Mouse (Mus musculus) kidney, embryonic 14.5 days (tissue): ENCODE results near the gene Sprr2b. TPM values are rescaled to one million over a fixed set of nuclear protein-coding genes. Genes with fewer than 3 reads are reported as not detected.
"Not testable (repeated sequence)": the region's sequence is repeated elsewhere in the genome, so short reads cannot be mapped to it uniquely, and the experiment has no call there.

Source experiments
- ATAC-seq: fragments of 200-750 bp; cut with Nextera tagmentation; 2 replicates; pipeline ENCODE4 v1.8.0; 2017; ENCODE audit warnings: moderate number of reproducible peaks, mild to moderate bottlenecking, moderate TSS enrichment, moderate library complexity; ENCODE audit not compliant: low FRiP score, low TSS enrichment
- H3K27ac ChIP-seq: fragments of 300-500 bp; sonication (generic); 2 replicates; pipeline ENCODE4 v1.5.1; 2014; ENCODE audit warnings: low read depth, mild to moderate bottlenecking, low read length, moderate library complexity, mixed read lengths
- H3K27me3 ChIP-seq: fragments of 300-500 bp; sonication (generic); 2 replicates; pipeline ENCODE4 v1.6.1; 2014; ENCODE audit warnings: mild to moderate bottlenecking, low read length; ENCODE audit not compliant: control insufficient read depth, insufficient read depth
- H3K36me3 ChIP-seq: fragments of 300-500 bp; sonication (generic); 2 replicates; pipeline ENCODE4 v1.6.1; 2014; ENCODE audit warnings: low read length, mixed read lengths; ENCODE audit not compliant: control insufficient read depth, insufficient read depth
- H3K4me1 ChIP-seq: fragments of 300-500 bp; sonication (generic); 2 replicates; pipeline ENCODE4 v1.6.1; 2014; ENCODE audit warnings: low read length, mixed read lengths; ENCODE audit not compliant: control insufficient read depth, insufficient read depth
- H3K4me2 ChIP-seq: fragments of 300-500 bp; sonication (generic); replicated peaks from 2 replicates; pipeline ENCODE4 v1.6.1; 2014; ENCODE audit warnings: low read depth, mild to moderate bottlenecking, low read length
- H3K4me3 ChIP-seq: fragments of 300-500 bp; sonication (generic); 2 replicates; pipeline ENCODE4 v1.5.1; 2014; ENCODE audit warnings: mild to moderate bottlenecking, low read length
- H3K9ac ChIP-seq: fragments of 300-500 bp; sonication (generic); 2 replicates; pipeline ENCODE4 v1.6.1; 2014; ENCODE audit warnings: low read depth, mild to moderate bottlenecking, low read length, moderate library complexity
- H3K9me3 ChIP-seq: fragments of 300-500 bp; sonication (generic); 2 replicates; pipeline ENCODE4 v1.6.1; 2016; ENCODE audit warnings: low read length; ENCODE audit not compliant: control insufficient read depth
- WGBS: fragments of 180-500 bp; shearing (Covaris S2); extraction: QIAGEN DNeasy Blood & Tissue Kit; methylation state at CpG from one replicate; pipeline ENCODE4 v1.1.7; 2014; 5-methylcytosine and 5-hydroxymethylcytosine counted together
- polyA plus RNA-seq: library from polyadenylated mRNA; unstranded; fragments of >200 nt; fragmentation: Nextera tagmentation; extraction: Ambion mirVana; gene quantifications from 2 replicates; pipeline ENCODE4 v1.2.1, GENCODE M21; 2014

Gene Sprr2b
- not detected in 2 replicates for polyA plus RNA-seq

DNA sequence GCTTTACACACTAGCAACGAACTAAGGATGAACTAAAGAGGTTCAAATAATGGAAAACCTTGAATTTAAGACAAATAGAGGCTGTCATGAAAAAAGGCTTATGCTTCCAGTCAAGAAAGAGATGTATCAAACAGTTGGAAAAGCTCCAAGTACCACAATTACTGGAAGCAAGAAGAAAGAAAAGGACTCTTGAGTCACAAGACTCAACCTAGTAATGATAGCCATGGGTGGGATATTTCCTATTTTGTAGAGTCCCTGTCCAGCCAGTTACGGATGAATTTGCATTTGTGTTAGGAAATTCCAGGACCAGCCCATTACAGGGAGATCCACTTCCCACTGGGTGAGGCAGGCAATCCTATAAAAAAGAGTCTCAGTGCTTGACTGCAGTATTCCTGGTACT lies at the start of gene Sprr2b:
Gene Sprr2b, plus strand, starts transcription at position 301 of the 400 bp plus-strand sequence.
- Histone ChIP-seq H3K9me3 (no peaks in the 10 kb centered on the region), H3K4me1 (no peaks in the 10 kb centered on the region), H3K27ac (no peak within 1 kb of the TSS), H3K27me3 (no peaks in the 10 kb centered on the region), H3K36me3 (no peaks in the 10 kb centered on the region), H3K9ac (no peak within 1 kb of the TSS), H3K4me3 (no peak within 1 kb of the TSS), H3K4me2 (no peak within 1 kb of the TSS)
- no peak for ATAC-seq
- WGBS, result 83% methylated on average over 2 of the region's 2 CpGs

DNA sequence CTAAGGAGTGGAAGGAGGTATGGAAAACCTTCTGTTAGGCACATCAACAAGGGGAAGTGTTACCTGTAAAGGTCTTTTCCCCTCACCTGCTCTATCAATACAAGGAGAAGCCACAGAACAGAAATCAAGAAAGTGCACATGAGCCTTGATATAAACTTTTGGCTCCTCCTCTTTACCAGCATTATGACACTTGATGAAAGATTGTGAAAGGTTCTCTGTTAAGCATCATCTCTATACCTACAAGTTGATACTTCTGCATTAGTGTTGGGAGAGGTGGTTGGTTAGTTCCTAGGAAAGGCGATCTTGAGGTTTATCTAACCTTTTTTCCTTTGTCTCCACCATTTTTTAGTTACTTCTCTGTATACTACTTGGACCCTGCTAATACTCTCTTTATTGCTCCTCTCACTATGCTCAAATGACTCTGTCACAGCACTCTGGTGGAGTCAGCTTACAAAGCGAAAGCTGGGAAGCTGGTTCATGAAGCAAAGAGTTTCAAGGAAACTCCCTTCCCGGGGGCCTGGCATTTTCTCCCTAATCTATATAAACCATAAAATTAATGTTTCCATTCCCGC lies 44.9 kb upstream of the Sprr2b start:
- H3K27me3 ChIP-seq, H3K4me1 ChIP-seq, H3K9me3 ChIP-seq, H3K9ac ChIP-seq, H3K4me3 ChIP-seq, H3K4me2 ChIP-seq, H3K36me3 ChIP-seq, H3K27ac ChIP-seq: not testable (repeated sequence)
- WGBS, result no CpG with 5 or more reads among the region's 4 CpGs
- peak; percentile 86 for ATAC-seq

DNA sequence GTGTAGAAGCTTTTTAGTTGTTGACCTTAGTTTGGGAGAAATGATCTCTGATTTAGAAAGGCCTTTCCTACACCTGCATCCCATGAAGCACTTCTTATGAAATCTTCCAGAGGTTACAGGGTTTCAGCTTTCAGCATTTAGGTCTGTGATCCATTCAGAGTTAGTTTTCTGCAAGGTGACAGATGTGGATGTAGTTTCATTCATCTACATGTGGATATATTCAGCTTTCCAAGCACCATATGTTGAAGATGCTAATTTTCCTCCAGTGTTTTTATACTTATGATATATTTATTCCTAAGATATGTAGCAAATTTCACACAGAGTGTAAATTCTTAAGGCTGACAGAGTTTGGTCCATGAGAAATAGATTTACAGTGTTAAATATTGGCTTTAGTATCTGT lies 42.9 kb upstream of the Sprr2b start:
- not testable (repeated sequence) for H3K9me3 ChIP-seq, H3K9ac ChIP-seq, H3K4me3 ChIP-seq, H3K27ac ChIP-seq, H3K27me3 ChIP-seq, H3K4me2 ChIP-seq, H3K36me3 ChIP-seq, ATAC-seq, H3K4me1 ChIP-seq

DNA sequence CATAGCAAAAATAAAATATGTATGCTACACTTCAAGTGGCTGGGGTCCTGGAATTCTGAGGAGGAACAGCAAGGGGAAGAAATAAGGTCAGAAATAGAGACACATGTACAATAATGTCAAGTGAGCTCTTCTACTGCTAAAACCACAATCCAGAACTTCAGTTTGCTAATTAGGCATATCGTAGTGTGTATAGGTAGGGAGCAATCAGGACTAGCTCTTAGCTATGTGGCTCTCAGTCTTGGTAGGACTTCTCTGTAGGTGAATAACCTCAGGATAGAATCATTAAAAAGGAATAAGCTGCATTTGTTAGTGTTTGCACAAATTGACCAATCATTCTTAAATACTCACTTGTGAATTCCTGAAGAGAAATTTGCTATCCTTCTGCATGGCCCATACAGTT lies 42.4 kb upstream of the Sprr2b start:
- not testable (repeated sequence) for ATAC-seq, H3K9ac ChIP-seq, H3K4me3 ChIP-seq, H3K9me3 ChIP-seq, H3K36me3 ChIP-seq, H3K4me2 ChIP-seq, H3K27me3 ChIP-seq, H3K27ac ChIP-seq, H3K4me1 ChIP-seq
- WGBS, result no CpG with 5 or more reads among the region's 1 CpGs

DNA sequence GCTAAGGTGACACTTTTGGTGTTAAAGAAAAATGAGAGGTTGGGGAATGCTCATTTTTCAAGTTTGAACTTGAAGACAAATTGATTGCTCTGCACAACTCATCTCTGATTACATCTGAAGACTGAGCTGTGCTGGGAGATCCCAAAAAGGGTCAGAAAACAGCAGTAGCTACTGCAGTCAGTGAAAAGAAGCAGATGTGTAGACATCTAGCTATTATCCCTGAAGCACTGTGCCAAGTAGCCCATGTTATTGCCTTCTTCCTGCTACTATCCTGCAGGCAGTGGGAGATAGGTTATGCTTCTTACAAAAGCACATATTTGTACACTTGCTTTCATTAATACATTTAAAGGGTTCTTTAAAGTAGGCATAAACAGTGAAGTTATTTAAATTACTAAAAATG lies 36.8 kb upstream of the Sprr2b start:
- ATAC-seq, H3K4me1 ChIP-seq, H3K27me3 ChIP-seq, H3K9me3 ChIP-seq, H3K36me3 ChIP-seq, H3K4me3 ChIP-seq, H3K9ac ChIP-seq, H3K4me2 ChIP-seq, H3K27ac ChIP-seq: not testable (repeated sequence)

DNA sequence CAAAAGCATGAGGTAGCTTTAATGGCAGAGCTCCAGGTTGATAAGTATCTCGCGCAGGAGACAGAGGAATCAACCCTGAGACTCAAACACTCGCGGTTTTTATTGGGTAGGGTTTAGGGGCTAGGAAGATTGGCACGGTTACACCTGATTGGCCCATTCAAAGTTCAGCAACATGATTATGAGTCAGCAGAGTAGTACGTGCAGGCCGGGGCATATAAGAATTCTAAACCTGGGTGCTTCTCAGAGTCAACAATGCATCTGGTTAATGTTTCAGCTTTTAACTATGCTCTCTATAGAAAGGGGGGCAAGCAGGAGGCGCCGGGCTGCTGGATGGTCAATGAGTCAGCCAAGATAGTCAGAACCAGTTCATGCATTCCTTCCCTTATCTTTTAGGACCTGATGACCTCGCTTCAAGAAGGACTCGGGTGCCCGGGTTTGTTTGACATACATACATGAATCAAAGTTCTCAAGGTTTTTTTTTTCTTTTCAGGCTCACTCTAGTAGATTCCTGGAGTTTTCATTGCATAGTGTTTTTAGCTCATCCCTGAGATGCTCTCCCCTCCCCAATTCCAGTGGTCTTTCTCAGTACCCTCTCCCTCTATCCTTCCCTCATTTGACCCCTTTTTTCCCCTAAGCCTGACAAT lies 35.3 kb upstream of the Sprr2b start:
- not testable (repeated sequence) for H3K36me3 ChIP-seq, H3K9ac ChIP-seq, H3K27ac ChIP-seq, H3K4me3 ChIP-seq, H3K4me2 ChIP-seq, H3K27me3 ChIP-seq, H3K9me3 ChIP-seq, H3K4me1 ChIP-seq
- WGBS, result 55% methylated on average over 5 of the region's 12 CpGs
- ATAC-seq, result peak; percentile 58

DNA sequence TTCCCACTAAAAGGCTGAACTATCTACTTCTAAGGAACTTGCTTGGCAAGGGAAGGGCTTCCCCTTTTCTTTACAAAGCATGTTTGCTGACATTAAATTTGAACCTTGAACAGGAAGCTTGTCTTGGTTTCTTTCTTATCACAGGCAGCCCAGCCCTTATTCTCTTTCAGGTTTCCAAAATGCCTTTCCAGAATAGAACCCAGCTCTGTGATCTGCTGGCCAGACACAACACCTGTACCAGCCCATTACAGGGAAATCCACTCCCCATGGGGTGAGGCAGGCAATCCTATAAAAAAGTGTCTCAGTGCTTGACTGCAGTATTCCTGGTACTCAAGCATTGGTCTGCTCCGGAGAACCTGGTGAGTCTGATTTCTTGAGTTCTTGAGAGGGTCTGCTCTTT lies 31.3 kb upstream of the Sprr2b start, which contains the start of gene Sprr2a3:
Gene Sprr2a3, plus strand, starts transcription at position 317 of the 400 bp plus-strand sequence.
- H3K4me3 ChIP-seq, H3K27me3 ChIP-seq, H3K9ac ChIP-seq, H3K4me2 ChIP-seq, H3K27ac ChIP-seq, ATAC-seq, H3K36me3 ChIP-seq, H3K4me1 ChIP-seq, H3K9me3 ChIP-seq: not testable (repeated sequence)
- WGBS, result 92% methylated on average over 1 of the region's 1 CpGs

DNA sequence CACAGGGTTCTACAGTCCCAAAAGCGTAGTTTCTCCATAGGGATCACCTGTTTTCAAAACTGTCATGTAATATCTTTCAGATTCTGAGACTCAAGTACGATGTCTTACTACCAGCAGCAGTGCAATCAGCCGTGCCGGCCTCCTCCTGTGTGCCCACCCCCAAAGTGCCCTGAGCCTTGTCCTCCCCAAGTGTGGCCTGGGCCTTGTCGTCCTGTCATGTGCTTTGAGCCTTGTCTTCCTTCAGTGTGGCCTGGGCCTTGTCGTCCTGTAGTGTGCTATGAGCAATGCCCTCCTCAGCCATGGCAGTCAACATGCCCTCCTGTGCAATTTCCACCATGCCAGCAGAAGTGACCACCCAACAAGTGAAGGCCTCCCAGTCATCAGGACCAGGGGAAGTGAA lies 27.9 kb upstream of the Sprr2b start:
- WGBS, result 88% methylated on average over 3 of the region's 6 CpGs

DNA sequence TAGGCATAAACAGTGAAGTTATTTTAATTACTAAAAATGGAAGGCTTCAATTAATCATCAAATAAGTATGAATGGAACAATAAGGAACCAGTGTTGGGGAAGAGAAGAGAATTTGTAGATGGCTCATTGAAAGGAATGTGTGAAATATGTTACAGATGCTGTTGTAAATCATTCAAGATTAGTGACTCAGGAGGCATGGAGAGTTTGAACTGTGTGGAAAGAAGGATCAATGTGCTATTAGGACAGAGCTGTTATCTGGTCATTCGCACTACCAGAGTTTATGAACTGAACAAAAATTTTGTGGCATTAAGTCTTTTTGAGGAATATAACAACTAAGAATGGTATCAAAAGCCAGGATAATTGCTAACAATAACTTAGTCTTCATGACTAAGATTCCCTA lies 9.0 kb upstream of the Sprr2b start:
- H3K4me2 ChIP-seq, result no peak overlapping the region
- 89% methylated on average over 1 of the region's 1 CpGs for WGBS
- H3K9ac ChIP-seq, result no peak overlapping the region
- H3K4me3 ChIP-seq, result no peak overlapping the region
- H3K27ac ChIP-seq, result no peak overlapping the region
- H3K36me3 ChIP-seq, result no peaks in the 10 kb centered on the region
- H3K9me3 ChIP-seq, result no peaks in the 10 kb centered on the region
- no peaks in the 10 kb centered on the region for H3K27me3 ChIP-seq
- H3K4me1 ChIP-seq, result no peaks in the 10 kb centered on the region
- ATAC-seq, result no peak

More for the DNA sequence above, 27.9 kb upstream of the Sprr2b start:
- H3K4me2 ChIP-seq, H3K4me1 ChIP-seq, H3K36me3 ChIP-seq, H3K9me3 ChIP-seq, H3K27ac ChIP-seq, H3K9ac ChIP-seq, H3K27me3 ChIP-seq, H3K4me3 ChIP-seq: not testable (repeated sequence)
- ATAC-seq, result peak; percentile 57; the same call in 1 of the 2 replicates
